Mouse (Mus musculus) megakaryocyte, embryonic 14.5 days (primary cell): ENCODE measurements around the gene Cit.

Experiments used
- FLI1 ChIP-seq: IDR thresholded peaks from 2 replicates; pipeline ENCODE4 v1.6.1; 2012; ENCODE audit warnings: low read length, inconsistent platforms, mixed read lengths
- GATA1 ChIP-seq: IDR thresholded peaks from 3 replicates; pipeline ENCODE4 v1.6.1; 2012; ENCODE audit warnings: mixed read lengths, low read length, inconsistent platforms, borderline replicate concordance

DNA sequence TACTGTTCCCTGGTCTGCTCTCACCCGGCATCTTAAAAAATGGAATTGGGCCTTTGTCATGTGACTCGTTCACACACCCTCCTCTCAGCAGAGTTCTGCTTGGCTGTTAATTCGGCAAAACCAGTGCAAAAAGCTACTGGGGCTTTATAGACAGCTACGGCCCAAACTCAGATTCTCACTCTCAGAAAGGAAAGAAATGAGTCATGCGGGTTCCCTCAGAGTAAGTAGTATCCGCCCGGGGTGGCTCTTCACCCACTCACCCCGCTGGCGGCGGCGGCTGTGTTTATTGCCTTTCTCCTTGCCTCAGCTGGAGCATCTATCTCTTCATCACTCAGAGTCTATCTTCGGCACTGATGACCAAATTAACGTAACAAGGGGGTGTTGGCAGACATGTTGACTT, 93.9 kb downstream of the Cit start:
- TF ChIP-seq GATA1 (no peak), FLI1 (no peak)
